Mouse (Mus musculus): Measurements from ENCODE around the gene Dixdc1. TPM values are rescaled to one million over a fixed set of nuclear protein-coding genes. Genes with fewer than 3 reads are reported as not detected.

Gene Dixdc1
- polyA plus RNA-seq, 2 experiments, result 16.1 to 16.4 TPM

GRCm38 (mm10) chr9:50616766-50617603 is 122.3 kb downstream of the Dixdc1 start, which contains the start of the genes Pih1d2 and Nkapd1:
Gene Pih1d2 (plus strand): TSS chr9:50617321.
Gene Nkapd1 (minus strand): TSS chr9:50617464.
- Histone ChIP-seq H3K27ac (replicated peaks; ENCODE audit: low read depth, low read length) (peak within 1 kb of the TSS; percentile 89), H3K9ac (ENCODE audit: low read depth, low read length, severe bottlenecking) (peak within 1 kb of the TSS; percentile 87), H3K4me2 (replicated peaks; ENCODE audit: low read depth, low read length, severe bottlenecking) (peak within 1 kb of the TSS; percentile 74), H3K36me3 (ENCODE audit: control insufficient read depth, insufficient read depth, low read length) (peaks cover 31% of the 10 kb centered on the region), H3K4me1 (ENCODE audit: control insufficient read depth, insufficient read depth, low read length) (peaks cover 8% of the 10 kb centered on the region), H3K27me3 (ENCODE audit: control insufficient read depth, insufficient read depth, low read length) (no peaks in the 10 kb centered on the region), H3K4me3 (replicated peaks; ENCODE audit: low read length) (peak within 1 kb of the TSS; percentile 67), H3K9me3 (ENCODE audit: control insufficient read depth, low read length) (no peaks in the 10 kb centered on the region)
- under 1% methylated on average over 68 of the region's 81 CpGs for WGBS
- ATAC-seq (ENCODE audit: low FRiP score, low read depth), result peak; percentile 94
- peak; percentile 92 for DNase-seq (ENCODE audit: low spot score)
- TF ChIP-seq POLR2A (IDR thresholded peaks at IDR 0.05; ENCODE audit: borderline replicate concordance, extremely low read depth, insufficient read depth, insufficient read length), result 0 out of 2 replicates have a peak, but pooled peaks have one; percentile 8

GRCm38 (mm10) chr9:50616161-50616560 is 123.2 kb downstream of the Dixdc1 start:
- WGBS, result 38% methylated on average over 11 of the region's 11 CpGs
- Histone ChIP-seq H3K4me1 (ENCODE audit: control insufficient read depth, insufficient read depth, low read length) (peaks cover 8% of the 10 kb centered on the region), H3K4me3 (replicated peaks; ENCODE audit: low read length) (peak overlapping the region; percentile 67), H3K9me3 (ENCODE audit: control insufficient read depth, low read length) (no peaks in the 10 kb centered on the region), H3K27me3 (ENCODE audit: control insufficient read depth, insufficient read depth, low read length) (no peaks in the 10 kb centered on the region), H3K27ac (replicated peaks; ENCODE audit: low read depth, low read length) (no peak overlapping the region), H3K4me2 (replicated peaks; ENCODE audit: low read depth, low read length, severe bottlenecking) (peak overlapping the region; percentile 74), H3K36me3 (ENCODE audit: control insufficient read depth, insufficient read depth, low read length) (peaks cover 36% of the 10 kb centered on the region), H3K9ac (ENCODE audit: low read depth, low read length, severe bottlenecking) (peak overlapping the region; percentile 87)
- TF ChIP-seq POLR2A (IDR thresholded peaks at IDR 0.05; ENCODE audit: borderline replicate concordance, extremely low read depth, insufficient read depth, insufficient read length), result no peak
- ATAC-seq (ENCODE audit: low FRiP score, low read depth), result no peak
- no peak for DNase-seq (ENCODE audit: low spot score)

Other genes with a start within 250 kb of the Dixdc1 start
- 0.74 and 0.93 TPM in 2 replicates for gene Plet1, start 245.0 kb downstream of the Dixdc1 start, polyA plus RNA-seq (2012; rRNA removed)
- gene Plet1, start 245.0 kb downstream of the Dixdc1 start, polyA plus RNA-seq (2014; fragmentation: Nextera tagmentation; extraction: Ambion mirVana), result 0.41 and 0.70 TPM in 2 replicates
- 49.3 and 64.3 TPM in 2 replicates for gene Pts, start 210.8 kb downstream of the Dixdc1 start, polyA plus RNA-seq (2012; rRNA removed)
- gene Pts, start 210.8 kb downstream of the Dixdc1 start, polyA plus RNA-seq (2014; fragmentation: Nextera tagmentation; extraction: Ambion mirVana), result 64.2 and 72.3 TPM in 2 replicates
- gene Il18, start 184.7 kb downstream of the Dixdc1 start, polyA plus RNA-seq (2012; rRNA removed), result 2.2 and 2.4 TPM in 2 replicates
- gene Il18, start 184.7 kb downstream of the Dixdc1 start, polyA plus RNA-seq (2014; fragmentation: Nextera tagmentation; extraction: Ambion mirVana), result 2.4 and 2.9 TPM in 2 replicates
- gene Bco2, start 184.3 kb downstream of the Dixdc1 start, polyA plus RNA-seq (2012; rRNA removed), result 0.09 and 0.26 TPM in 2 replicates
- gene Bco2, start 184.3 kb downstream of the Dixdc1 start, polyA plus RNA-seq (2014; fragmentation: Nextera tagmentation; extraction: Ambion mirVana), result 0.12 and 0.14 TPM in 2 replicates
- not detected in 2 replicates for gene Tex12, start 178.2 kb downstream of the Dixdc1 start, polyA plus RNA-seq (2012; rRNA removed)
- gene Tex12, start 178.2 kb downstream of the Dixdc1 start, polyA plus RNA-seq (2014; fragmentation: Nextera tagmentation; extraction: Ambion mirVana), result not detected in 2 replicates
- 170 and 197 TPM in 2 replicates for gene Sdhd, start 135.7 kb downstream of the Dixdc1 start, polyA plus RNA-seq (2012; rRNA removed)
- gene Sdhd, start 135.7 kb downstream of the Dixdc1 start, polyA plus RNA-seq (2014; fragmentation: Nextera tagmentation; extraction: Ambion mirVana), result 258 and 266 TPM in 2 replicates
- gene Timm8b, start 135.6 kb downstream of the Dixdc1 start, polyA plus RNA-seq (2012; rRNA removed), result 145 and 238 TPM in 2 replicates
- 239 and 244 TPM in 2 replicates for gene Timm8b, start 135.6 kb downstream of the Dixdc1 start, polyA plus RNA-seq (2014; fragmentation: Nextera tagmentation; extraction: Ambion mirVana)
- gene Pih1d2, start 122.2 kb downstream of the Dixdc1 start, polyA plus RNA-seq (2012; rRNA removed), result 2.2 and 2.3 TPM in 2 replicates
- 2.5 and 3.2 TPM in 2 replicates for gene Pih1d2, start 122.2 kb downstream of the Dixdc1 start, polyA plus RNA-seq (2014; fragmentation: Nextera tagmentation; extraction: Ambion mirVana)
- gene Nkapd1, start 122.1 kb downstream of the Dixdc1 start, polyA plus RNA-seq (2012; rRNA removed), result 18.1 and 20.4 TPM in 2 replicates
- gene Nkapd1, start 122.1 kb downstream of the Dixdc1 start, polyA plus RNA-seq (2014; fragmentation: Nextera tagmentation; extraction: Ambion mirVana), result 27.7 and 27.8 TPM in 2 replicates
- 24.3 and 30.4 TPM in 2 replicates for gene Dlat, start 79.7 kb downstream of the Dixdc1 start, polyA plus RNA-seq (2012; rRNA removed)
- gene Dlat, start 79.7 kb downstream of the Dixdc1 start, polyA plus RNA-seq (2014; fragmentation: Nextera tagmentation; extraction: Ambion mirVana), result 49.5 and 57.3 TPM in 2 replicates
- 3.8 and 4.9 TPM in 2 replicates for gene 2310030G06Rik, start 7.0 kb upstream of the Dixdc1 start, polyA plus RNA-seq (2012; rRNA removed)
- gene 2310030G06Rik, start 7.0 kb upstream of the Dixdc1 start, polyA plus RNA-seq (2014; fragmentation: Nextera tagmentation; extraction: Ambion mirVana), result 5.2 and 5.4 TPM in 2 replicates
- gene Cryab, start 11.8 kb upstream of the Dixdc1 start, polyA plus RNA-seq (2012; rRNA removed), result 78.2 and 80.7 TPM in 2 replicates
- gene Cryab, start 11.8 kb upstream of the Dixdc1 start, polyA plus RNA-seq (2014; fragmentation: Nextera tagmentation; extraction: Ambion mirVana), result 87.2 and 117 TPM in 2 replicates
- gene Hspb2, start 12.8 kb upstream of the Dixdc1 start, polyA plus RNA-seq (2012; rRNA removed), result 53.0 and 61.6 TPM in 2 replicates
- gene Hspb2, start 12.8 kb upstream of the Dixdc1 start, polyA plus RNA-seq (2014; fragmentation: Nextera tagmentation; extraction: Ambion mirVana), result 47.8 and 78.7 TPM in 2 replicates
- gene Fdxacb1, start 28.7 kb upstream of the Dixdc1 start, polyA plus RNA-seq (2012; rRNA removed), result 7.4 and 7.7 TPM in 2 replicates
- 10.6 and 10.8 TPM in 2 replicates for gene Fdxacb1, start 28.7 kb upstream of the Dixdc1 start, polyA plus RNA-seq (2014; fragmentation: Nextera tagmentation; extraction: Ambion mirVana)
- gene Alg9, start 35.5 kb upstream of the Dixdc1 start, polyA plus RNA-seq (2012; rRNA removed), result 33.2 and 41.9 TPM in 2 replicates
- 35.8 and 35.9 TPM in 2 replicates for gene Alg9, start 35.5 kb upstream of the Dixdc1 start, polyA plus RNA-seq (2014; fragmentation: Nextera tagmentation; extraction: Ambion mirVana)
- gene 1110032A03Rik, start 36.0 kb upstream of the Dixdc1 start, polyA plus RNA-seq (2012; rRNA removed), result 27.1 and 27.6 TPM in 2 replicates
- 25.5 and 29.5 TPM in 2 replicates for gene 1110032A03Rik, start 36.0 kb upstream of the Dixdc1 start, polyA plus RNA-seq (2014; fragmentation: Nextera tagmentation; extraction: Ambion mirVana)
- gene Ppp2r1b, start 105.8 kb upstream of the Dixdc1 start, polyA plus RNA-seq (2012; rRNA removed), result 25.2 and 27.3 TPM in 2 replicates
- gene Ppp2r1b, start 105.8 kb upstream of the Dixdc1 start, polyA plus RNA-seq (2014; fragmentation: Nextera tagmentation; extraction: Ambion mirVana), result 51.0 and 53.8 TPM in 2 replicates

All from limb, embryonic 14.5 days (tissue).